Mouse (Mus musculus): ENCODE results near the gene Cd247.
A peak's percentile ranks its signal among the peaks of the same experiment; 100 is the strongest.

The Cd247 gene

GRCm38 (mm10) chr1:165818145-165818860, 29.8 kb downstream of the Cd247 start:
- no peak for DNase-seq (ENCODE audit: low spot score)

- no peak for DNase-seq (ENCODE audit: low spot score)
Measured at GRCm38 (mm10) chr1:165819147-165819546, 30.7 kb downstream of the Cd247 start.

GRCm38 (mm10) chr1:165822031-165822430, 33.5 kb downstream of the Cd247 start:
- DNase-seq (ENCODE audit: low spot score) = no peak

- DNase-seq (ENCODE audit: low spot score) = no peak
Measured at GRCm38 (mm10) chr1:165828173-165828572, 39.7 kb downstream of the Cd247 start.

GRCm38 (mm10) chr1:165828615-165829014, 40.1 kb downstream of the Cd247 start:
- no peak for DNase-seq (ENCODE audit: low spot score)

GRCm38 (mm10) chr1:165829890-165830289, 41.4 kb downstream of the Cd247 start:
- no peak for DNase-seq (ENCODE audit: low spot score)

GRCm38 (mm10) chr1:165833244-165833643, 44.8 kb downstream of the Cd247 start:
- DNase-seq (ENCODE audit: low spot score) = peak; percentile 18

- peak; percentile 47 for DNase-seq (ENCODE audit: low spot score)
Measured at GRCm38 (mm10) chr1:165833910-165834632, 45.6 kb downstream of the Cd247 start.

GRCm38 (mm10) chr1:165834633-165834975, 46.1 kb downstream of the Cd247 start:
- DNase-seq (ENCODE audit: low spot score) = no peak

GRCm38 (mm10) chr1:165836461-165836860, 48.0 kb downstream of the Cd247 start:
- no peak for DNase-seq (ENCODE audit: low spot score)

- no peak for DNase-seq (ENCODE audit: low spot score)
Measured at GRCm38 (mm10) chr1:165837546-165837945, 49.1 kb downstream of the Cd247 start.

GRCm38 (mm10) chr1:165839201-165839600, 50.7 kb downstream of the Cd247 start:
- no peak for DNase-seq (ENCODE audit: low spot score)

GRCm38 (mm10) chr1:165840548-165841230, 52.2 kb downstream of the Cd247 start:
- no peak for DNase-seq (ENCODE audit: low spot score)

GRCm38 (mm10) chr1:165842170-165842569, 53.7 kb downstream of the Cd247 start:
- DNase-seq (ENCODE audit: low spot score) = no peak

GRCm38 (mm10) chr1:165843586-165843985, 55.1 kb downstream of the Cd247 start:
- DNase-seq (ENCODE audit: low spot score) = no peak

- DNase-seq (ENCODE audit: low spot score) = no peak
Measured at GRCm38 (mm10) chr1:165844466-165844951, 56.0 kb downstream of the Cd247 start.

GRCm38 (mm10) chr1:165844956-165845355, 56.5 kb downstream of the Cd247 start:
- peak; percentile 16 for DNase-seq (ENCODE audit: low spot score)

GRCm38 (mm10) chr1:165845366-165845765, 56.9 kb downstream of the Cd247 start:
- no peak for DNase-seq (ENCODE audit: low spot score)

- DNase-seq (ENCODE audit: low spot score) = no peak
Measured at GRCm38 (mm10) chr1:165848417-165848816, 59.9 kb downstream of the Cd247 start.

- no peak for DNase-seq (ENCODE audit: low spot score)
Measured at GRCm38 (mm10) chr1:165848881-165849280, 60.4 kb downstream of the Cd247 start.

GRCm38 (mm10) chr1:165849458-165850445, 61.3 kb downstream of the Cd247 start:
- DNase-seq (ENCODE audit: low spot score) = no peak

- DNase-seq (ENCODE audit: low spot score) = no peak
Measured at GRCm38 (mm10) chr1:165852131-165852530, 63.6 kb downstream of the Cd247 start.

All from MN1 (cell line).